Mouse (Mus musculus) adrenal gland (tissue): ENCODE measurements around the gene Rhoc.
"Not testable (repeated sequence)": the region's sequence is repeated elsewhere in the genome, so short reads cannot be mapped to it uniquely, and the experiment has no call there.

Experiments used
- intact Hi-C: fragments of 180-260 bp; cut with DNase I; formaldehyde crosslinking; loops from one replicate; pipeline ENCODE4 v1.15.1; 2025

The Rhoc gene

GRCm38 (mm10) chr3:104811752-104812151, 23.6 kb downstream of the Rhoc start:
- intact Hi-C loops = no loop called here

- intact Hi-C loops = no loop called here
Observed at GRCm38 (mm10) chr3:104812254-104812653, 24.1 kb downstream of the Rhoc start.

- intact Hi-C loops = not testable (repeated sequence)
Observed at GRCm38 (mm10) chr3:104813227-104813626, 25.1 kb downstream of the Rhoc start.

GRCm38 (mm10) chr3:104814746-104815145, 26.6 kb downstream of the Rhoc start:
- intact Hi-C loops = no loop called here

GRCm38 (mm10) chr3:104815346-104815745, 27.2 kb downstream of the Rhoc start:
- intact Hi-C loops = no loop called here

- intact Hi-C loops = no loop called here
Observed at GRCm38 (mm10) chr3:104816130-104816529, 28.0 kb downstream of the Rhoc start.

- intact Hi-C loops = no loop called here
Observed at GRCm38 (mm10) chr3:104817481-104817990, 29.4 kb downstream of the Rhoc start.

GRCm38 (mm10) chr3:104817991-104818748, 30.0 kb downstream of the Rhoc start, which contains the start of gene Mov10:
Mov10 (minus strand) TSS chr3:104818563.
- intact Hi-C loops = no loop called here

- intact Hi-C loops = no loop called here
Observed at GRCm38 (mm10) chr3:104818749-104819134, 30.6 kb downstream of the Rhoc start.

- intact Hi-C loops = loop anchor here (5.0 kb wide), 1 partner anchor 33 kb away; the partner anchor contains the start of gene Rhoc
Observed at GRCm38 (mm10) chr3:104820426-104820825, 32.3 kb downstream of the Rhoc start.

- intact Hi-C loops = loop anchor here (5.0 kb wide), 1 partner anchor 35 kb away; the partner anchor contains the start of gene Rhoc
Observed at GRCm38 (mm10) chr3:104822413-104822812, 34.2 kb downstream of the Rhoc start.

GRCm38 (mm10) chr3:104835797-104836196, 47.6 kb downstream of the Rhoc start:
- intact Hi-C loops = no loop called here

- intact Hi-C loops = no loop called here
Observed at GRCm38 (mm10) chr3:104841049-104841448, 52.9 kb downstream of the Rhoc start.
